Mouse (Mus musculus): ENCODE data around the gene Plcl1. TPM values are rescaled to one million over a fixed set of nuclear protein-coding genes. Genes with fewer than 3 reads are reported as not detected.

The Plcl1 gene
- total RNA-seq, 2 experiments from 2014 or later: 2.7 to 3.3 TPM

Other genes starting within 250 kb of the Plcl1 start
- gene Rftn2, start 179.1 kb upstream of the Plcl1 start, total RNA-seq (2021): 10 to 100 TPM; 10.8 to 11.0 TPM
- gene Mars2, start 168.7 kb upstream of the Plcl1 start, total RNA-seq (2021): 1 to 10 TPM; 5.1 to 5.7 TPM
- gene Boll, start 42.5 kb upstream of the Plcl1 start, total RNA-seq (2021): not detected